Mouse (Mus musculus): ENCODE results near the gene Gm49405. TPM values are rescaled to one million over a fixed set of nuclear protein-coding genes. Genes with fewer than 3 reads are reported as not detected.
"Not testable (repeated sequence)": the region's sequence is repeated elsewhere in the genome, so short reads cannot be mapped to it uniquely, and the experiment has no call there.

Gm49405 gene
- total RNA-seq, 2 experiments from 2014 or later, result 1.2 to 1.6 TPM

GRCm38 (mm10) chr19:4040941-4041340 is 40.5 kb downstream of the Gm49405 start:
- intact Hi-C loops (cut with DNase I); DNase-seq (ENCODE audit: low spot score in 2 of 2): not testable (repeated sequence)

- DNase-seq (ENCODE audit: low spot score in 2 of 2); intact Hi-C loops (cut with DNase I): not testable (repeated sequence)
Measured at GRCm38 (mm10) chr19:4041500-4041899, 41.1 kb downstream of the Gm49405 start.

- intact Hi-C loops (cut with DNase I), result no loop called here
Measured at GRCm38 (mm10) chr19:4042124-4042523, 41.7 kb downstream of the Gm49405 start.

GRCm38 (mm10) chr19:4044109-4044508 is 43.7 kb downstream of the Gm49405 start:
- DNase-seq (ENCODE audit: low spot score in 2 of 2); intact Hi-C loops (cut with DNase I): not testable (repeated sequence)

More at GRCm38 (mm10) chr19:4042124-4042523, 41.7 kb downstream of the Gm49405 start:
- no peak for DNase-seq (ENCODE audit: low spot score in 2 of 2)

GRCm38 (mm10) chr19:4045966-4046865 is 45.8 kb downstream of the Gm49405 start, which contains the start of gene Gstp2:
Gene Gstp2 (minus strand): TSS chr19:4046023.
- intact Hi-C loops (cut with DNase I), result loop anchor here (5.0 kb wide), 1 partner anchor 51 kb away; the partner anchor contains the start of genes Cdk2ap2 and Pitpnm1
- peak; percentile 80 to 93 for DNase-seq (ENCODE audit: low spot score in 2 of 2)

- no peak for DNase-seq (ENCODE audit: low spot score in 2 of 2)
- intact Hi-C loops (cut with DNase I), result loop anchor here (1.0 to 5.0 kb wide), 2 partner anchors 28 to 50 kb away; partner anchors contain the start of genes Cdk2ap2 and Pitpnm1
Measured at GRCm38 (mm10) chr19:4046866-4047254, 46.4 kb downstream of the Gm49405 start.

GRCm38 (mm10) chr19:4047859-4048258 is 47.4 kb downstream of the Gm49405 start:
- peak; percentile 73 to 80 for DNase-seq (ENCODE audit: low spot score in 2 of 2)
- intact Hi-C loops (cut with DNase I), result loop anchor here (1.0 to 5.0 kb wide), 2 partner anchors 29 to 49 kb away; partner anchors contain the start of genes Cdk2ap2 and Pitpnm1

GRCm38 (mm10) chr19:4049069-4049468 is 48.6 kb downstream of the Gm49405 start:
- intact Hi-C loops (cut with DNase I), result loop anchor here (5.0 kb wide), 1 partner anchor 48 kb away; the partner anchor contains the start of genes Cdk2ap2 and Pitpnm1
- not testable (repeated sequence) for DNase-seq (ENCODE audit: low spot score in 2 of 2)

- intact Hi-C loops (cut with DNase I), result loop anchor here (5.0 kb wide), 1 partner anchor 36 kb away; no protein-coding TSS in a partner anchor
- DNase-seq (ENCODE audit: low spot score in 2 of 2), result no peak
Measured at GRCm38 (mm10) chr19:4051016-4051415, 50.6 kb downstream of the Gm49405 start.

- intact Hi-C loops (cut with DNase I), result loop anchor here (5.0 kb wide), 1 partner anchor 35 kb away; no protein-coding TSS in a partner anchor
- peak in 1 of 2 experiments; percentile 59 for DNase-seq (ENCODE audit: low spot score in 2 of 2)
Measured at GRCm38 (mm10) chr19:4051741-4052515, 51.5 kb downstream of the Gm49405 start.

GRCm38 (mm10) chr19:4052516-4053030 is 52.1 kb downstream of the Gm49405 start:
- intact Hi-C loops (cut with DNase I), result loop anchor here (5.0 kb wide), 1 partner anchor 35 kb away; no protein-coding TSS in a partner anchor
- no peak for DNase-seq (ENCODE audit: low spot score in 2 of 2)

- intact Hi-C loops (cut with DNase I), result loop anchor here (5.0 kb wide), 1 partner anchor 33 kb away; no protein-coding TSS in a partner anchor
- no peak for DNase-seq (ENCODE audit: low spot score in 2 of 2)
Measured at GRCm38 (mm10) chr19:4054613-4055012, 54.2 kb downstream of the Gm49405 start.

Other genes with a start within 250 kb of the Gm49405 start
- gene Kmt5b, start 233.2 kb upstream of the Gm49405 start, total RNA-seq (2021), result 10 to 100 TPM; 54.5 to 54.7 TPM
- gene Chka, start 148.9 kb upstream of the Gm49405 start, total RNA-seq (2021), result 10 to 100 TPM; 75.5 to 99.5 TPM
- gene Tcirg1, start 93.5 kb upstream of the Gm49405 start, total RNA-seq (2021), result 10 to 100 TPM; 14.4 to 16.1 TPM
- gene Ndufs8, start 87.9 kb upstream of the Gm49405 start, total RNA-seq (2021), result 100 to 1,000 TPM; 134 to 149 TPM
- 1 to 10 TPM; 1.8 to 2.0 TPM for gene Aldh3b1, start 70.8 kb upstream of the Gm49405 start, total RNA-seq (2021)
- gene Unc93b1, start 65.4 kb upstream of the Gm49405 start, total RNA-seq (2021), result 10 to 100 TPM; 16.0 to 18.4 TPM
- under 1 TPM in 1 of 2 experiments, not detected in 1; 0.13 TPM for gene Aldh3b3, start 42.0 kb upstream of the Gm49405 start, total RNA-seq (2021)
- 1 to 10 TPM; 1.8 to 2.4 TPM for gene Aldh3b2, start 28.3 kb upstream of the Gm49405 start, total RNA-seq (2021)
- gene Acy3, start 14.1 kb upstream of the Gm49405 start, total RNA-seq (2021), result 1 to 10 TPM; 1.8 to 3.1 TPM
- gene Tbx10, start 7.9 kb upstream of the Gm49405 start, total RNA-seq (2021), result not detected
- gene Nudt8, start within 50 bp of the Gm49405 start, total RNA-seq (2021), result 10 to 100 TPM in 1 of 2 experiments, 1 to 10 TPM in 1; 8.5 to 10.3 TPM
- 1 to 10 TPM; 3.2 to 3.5 TPM for gene Doc2g, start 2.7 kb downstream of the Gm49405 start, total RNA-seq (2021)
- gene Ndufv1, start 12.2 kb downstream of the Gm49405 start, total RNA-seq (2021), result 100 to 1,000 TPM; 227 to 231 TPM
- 100 to 1,000 TPM; 213 to 245 TPM for gene Gstp1, start 37.4 kb downstream of the Gm49405 start, total RNA-seq (2021)
- gene Gstp2, start 45.4 kb downstream of the Gm49405 start, total RNA-seq (2021), result 10 to 100 TPM; 22.3 to 24.3 TPM
- not detected for gene Gstp3, start 58.9 kb downstream of the Gm49405 start, total RNA-seq (2021)
- not detected for gene Cabp2, start 81.0 kb downstream of the Gm49405 start, total RNA-seq (2021)
- gene Cdk2ap2, start 96.6 kb downstream of the Gm49405 start, total RNA-seq (2021), result 10 to 100 TPM; 26.4 to 26.7 TPM
- 100 to 1,000 TPM; 225 to 226 TPM for gene Pitpnm1, start 99.4 kb downstream of the Gm49405 start, total RNA-seq (2021)
- 10 to 100 TPM; 83.4 to 94.1 TPM for gene Aip, start 125.2 kb downstream of the Gm49405 start, total RNA-seq (2021)
- not detected for gene Gpr152, start 139.2 kb downstream of the Gm49405 start, total RNA-seq (2021)
- under 1 TPM; 0.11 to 0.23 TPM for gene Cabp4, start 143.4 kb downstream of the Gm49405 start, total RNA-seq (2021)
- gene Coro1b, start 148.0 kb downstream of the Gm49405 start, total RNA-seq (2021), result 10 to 100 TPM; 80.7 to 87.5 TPM
- gene Ptprcap, start 153.0 kb downstream of the Gm49405 start, total RNA-seq (2021), result 1 to 10 TPM; 1.0 to 1.5 TPM
- 10 to 100 TPM; 39.5 to 39.9 TPM for gene Rps6kb2, start 162.7 kb downstream of the Gm49405 start, total RNA-seq (2021)
- 1 to 10 TPM; 3.8 to 5.9 TPM for gene Carns1, start 174.9 kb downstream of the Gm49405 start, total RNA-seq (2021)
- 1 to 10 TPM; 1.6 to 1.8 TPM for gene Tbc1d10c, start 190.7 kb downstream of the Gm49405 start, total RNA-seq (2021)
- 100 to 1,000 TPM; 323 to 336 TPM for gene Ppp1ca, start 191.4 kb downstream of the Gm49405 start, total RNA-seq (2021)
- gene Rad9a, start 201.0 kb downstream of the Gm49405 start, total RNA-seq (2021), result 1 to 10 TPM; 6.4 to 9.0 TPM
- gene Clcf1, start 213.6 kb downstream of the Gm49405 start, total RNA-seq (2021), result 1 to 10 TPM; 1.3 to 1.5 TPM
- not detected for gene AC109138.7, start 213.7 kb downstream of the Gm49405 start, total RNA-seq (2021)
- 10 to 100 TPM; 16.2 to 16.9 TPM for gene Pold4, start 231.3 kb downstream of the Gm49405 start, total RNA-seq (2021)